Mouse (Mus musculus) bone marrow macrophage, adult 2 months (primary cell): Measurements from ENCODE around the gene Ipmk. TPM values are rescaled to one million over a fixed set of nuclear protein-coding genes. Genes with fewer than 3 reads are reported as not detected.

ENCODE experiments used
- H3K27ac ChIP-seq: 2 replicates; pipeline ENCODE4 v1.5.1; 2012; ENCODE audit warnings: low read depth, low read length; ENCODE audit not compliant: insufficient read depth
- H3K4me1 ChIP-seq: 2 replicates; pipeline ENCODE4 v1.6.1; 2012; ENCODE audit warnings: low read length; ENCODE audit not compliant: control insufficient read depth, insufficient read depth
- H3K4me3 ChIP-seq: 2 replicates; pipeline ENCODE4 v1.5.1; 2012; ENCODE audit warnings: mild to moderate bottlenecking, low read length, moderate library complexity; ENCODE audit not compliant: insufficient read depth
- CTCF ChIP-seq: IDR thresholded peaks from 2 replicates; pipeline ENCODE4 v1.5.1; 2012; ENCODE audit warnings: low read depth, mild to moderate bottlenecking, low read length, moderate library complexity
- POLR2A ChIP-seq: IDR thresholded peaks from 2 replicates; pipeline ENCODE4 v1.6.1; 2012; ENCODE audit warnings: mild to moderate bottlenecking, low read depth, low read length, borderline replicate concordance
- polyA plus RNA-seq: library from polyadenylated mRNA; stranded (reverse); fragments of >200 nt; gene quantifications from 2 replicates; pipeline ENCODE4 v1.2.4, GENCODE M21; 2012; ENCODE audit not compliant: missing spikeins, insufficient read depth, insufficient read length

Ipmk gene
- polyA plus RNA-seq, 1 experiment: 19.0 TPM

GRCm38 (mm10) chr10:71363440-71363839 is 15.9 kb downstream of the Ipmk start:
- Histone ChIP-seq H3K4me1 (peaks cover 24% of the 10 kb centered on the region), H3K4me3 (no peak overlapping the region), H3K27ac (no peak overlapping the region)
- no peak for TF ChIP-seq POLR2A
- TF ChIP-seq CTCF: no peak

GRCm38 (mm10) chr10:71363858-71364257 is 16.3 kb downstream of the Ipmk start:
- TF ChIP-seq CTCF: no peak
- no peak for TF ChIP-seq POLR2A
- Histone ChIP-seq H3K27ac (no peak overlapping the region), H3K4me3 (no peak overlapping the region), H3K4me1 (peaks cover 28% of the 10 kb centered on the region)

- Histone ChIP-seq H3K4me1 (peaks cover 22% of the 10 kb centered on the region), H3K27ac (no peak overlapping the region), H3K4me3 (no peak overlapping the region)
- TF ChIP-seq POLR2A: no peak
- TF ChIP-seq CTCF: no peak
Measured at GRCm38 (mm10) chr10:71368128-71368940, 20.8 kb downstream of the Ipmk start.

- Histone ChIP-seq H3K4me3 (no peak overlapping the region), H3K4me1 (peaks cover 22% of the 10 kb centered on the region), H3K27ac (0 out of 2 replicates have a peak overlapping the region, but pooled peaks have one; percentile 9)
- TF ChIP-seq CTCF (no peak), POLR2A (no peak)
Measured at GRCm38 (mm10) chr10:71369466-71369865, 21.9 kb downstream of the Ipmk start.

- Histone ChIP-seq H3K4me1 (peaks cover 20% of the 10 kb centered on the region), H3K4me3 (no peak overlapping the region), H3K27ac (no peak overlapping the region)
- TF ChIP-seq CTCF (no peak), POLR2A (no peak)
Measured at GRCm38 (mm10) chr10:71371881-71372280, 24.3 kb downstream of the Ipmk start.

GRCm38 (mm10) chr10:71373706-71374105 is 26.1 kb downstream of the Ipmk start:
- Histone ChIP-seq H3K4me3 (no peak overlapping the region), H3K4me1 (peaks cover 18% of the 10 kb centered on the region), H3K27ac (no peak overlapping the region)
- TF ChIP-seq CTCF: no peak
- TF ChIP-seq POLR2A: no peak

- H3K4me3 ChIP-seq: no peak overlapping the region
- H3K4me1 ChIP-seq: peaks cover 4% of the 10 kb centered on the region; the same call in 1 of the 2 replicates
- H3K27ac ChIP-seq: no peak overlapping the region
- TF ChIP-seq POLR2A (no peak), CTCF (no peak)
Measured at GRCm38 (mm10) chr10:71376014-71376413, 28.5 kb downstream of the Ipmk start.

GRCm38 (mm10) chr10:71380406-71380805 is 32.8 kb downstream of the Ipmk start:
- Histone ChIP-seq H3K4me3 (no peak overlapping the region), H3K27ac (no peak overlapping the region), H3K4me1 (no peaks in the 10 kb centered on the region)
- TF ChIP-seq CTCF: no peak
- no peak for TF ChIP-seq POLR2A

- H3K4me1 ChIP-seq: no peaks in the 10 kb centered on the region
- no peak overlapping the region for H3K27ac ChIP-seq
- H3K4me3 ChIP-seq: no peak overlapping the region
- TF ChIP-seq CTCF: no peak
- no peak for TF ChIP-seq POLR2A
Measured at GRCm38 (mm10) chr10:71381471-71382033, 34.0 kb downstream of the Ipmk start.

- H3K4me3 ChIP-seq: no peak overlapping the region
- H3K27ac ChIP-seq: no peak overlapping the region
- TF ChIP-seq CTCF (no peak), POLR2A (no peak)
- no peaks in the 10 kb centered on the region for H3K4me1 ChIP-seq
Measured at GRCm38 (mm10) chr10:71382109-71382508, 34.5 kb downstream of the Ipmk start.
